Mouse (Mus musculus) lung, postnatal 14 days (tissue): ENCODE data around the gene Ripor3.
"Not testable (repeated sequence)": the region's sequence is repeated elsewhere in the genome, so short reads cannot be mapped to it uniquely, and the experiment has no call there.

Experiments used
- DNase-seq: peaks from one replicate; pipeline ENCODE4 v3.0.0; 2021

Gene Ripor3

GRCm38 (mm10) chr2:168009936-168010668 lies at the start of gene Ripor3:
Gene Ripor3 (minus strand): TSS chr2:168010618.
- DNase-seq, result peak; percentile 84

- no peak for DNase-seq
These were observed 48.9 kb upstream of the Ripor3 start for GRCm38 (mm10) chr2:168059200-168059790.

- DNase-seq, result no peak
These were observed 48.2 kb upstream of the Ripor3 start for GRCm38 (mm10) chr2:168058488-168059199.

GRCm38 (mm10) chr2:168057876-168058275 lies 47.5 kb upstream of the Ripor3 start:
- not testable (repeated sequence) for DNase-seq

- no peak for DNase-seq
These were observed 46.2 kb upstream of the Ripor3 start for GRCm38 (mm10) chr2:168056666-168056933.

- DNase-seq, result no peak
These were observed 45.7 kb upstream of the Ripor3 start for GRCm38 (mm10) chr2:168055910-168056665.

- DNase-seq, result no peak
These were observed 43.7 kb upstream of the Ripor3 start for GRCm38 (mm10) chr2:168054142-168054541.

GRCm38 (mm10) chr2:168052689-168053088 lies 42.3 kb upstream of the Ripor3 start:
- DNase-seq, result peak; percentile 71

GRCm38 (mm10) chr2:168052156-168052555 lies 41.7 kb upstream of the Ripor3 start:
- no peak for DNase-seq

- DNase-seq, result peak; percentile 34
These were observed 39.9 kb upstream of the Ripor3 start for GRCm38 (mm10) chr2:168050000-168050942.

GRCm38 (mm10) chr2:168049002-168049635 lies 38.7 kb upstream of the Ripor3 start:
- no peak for DNase-seq

- no peak for DNase-seq
These were observed 36.0 kb upstream of the Ripor3 start for GRCm38 (mm10) chr2:168046467-168046866.

GRCm38 (mm10) chr2:168045771-168046170 lies 35.4 kb upstream of the Ripor3 start:
- no peak for DNase-seq

GRCm38 (mm10) chr2:168045357-168045756 lies 34.9 kb upstream of the Ripor3 start:
- DNase-seq, result no peak

- DNase-seq, result no peak
These were observed 34.4 kb upstream of the Ripor3 start for GRCm38 (mm10) chr2:168044681-168045287.

- DNase-seq, result no peak
These were observed 31.6 kb upstream of the Ripor3 start for GRCm38 (mm10) chr2:168042019-168042418.

- no peak for DNase-seq
These were observed 30.3 kb upstream of the Ripor3 start for GRCm38 (mm10) chr2:168040751-168041150.

- no peak for DNase-seq
These were observed 26.6 kb upstream of the Ripor3 start for GRCm38 (mm10) chr2:168037063-168037462.

GRCm38 (mm10) chr2:168035907-168036306 lies 25.5 kb upstream of the Ripor3 start:
- no peak for DNase-seq

- DNase-seq, result no peak
These were observed 23.5 kb upstream of the Ripor3 start for GRCm38 (mm10) chr2:168033905-168034304.

- DNase-seq, result no peak
These were observed 21.4 kb upstream of the Ripor3 start for GRCm38 (mm10) chr2:168031842-168032241.
